Mouse (Mus musculus) forebrain, postnatal 0 days (tissue): ENCODE data around the gene Gdpd5. TPM values are rescaled to one million over a fixed set of nuclear protein-coding genes. Genes with fewer than 3 reads are reported as not detected.

ENCODE experiments used
- ATAC-seq: fragments of 200-750 bp; cut with Nextera tagmentation; 2 replicates; pipeline ENCODE4 v1.8.0; 2017; ENCODE audit warnings: mild to moderate bottlenecking, moderate library complexity
- DNase-seq: peaks from one replicate; pipeline ENCODE4 v3.0.0-alpha.2; 2015
- H3K27ac ChIP-seq: fragments of 300-500 bp; sonication (generic); 2 replicates; pipeline ENCODE4 v1.5.1; 2014; ENCODE audit warnings: low read depth, mild to moderate bottlenecking, antibody characterized with exemption, low read length, moderate library complexity, mixed read lengths
- H3K27me3 ChIP-seq: fragments of 300-500 bp; sonication (generic); 2 replicates; pipeline ENCODE4 v1.6.1; 2014; ENCODE audit warnings: mild to moderate bottlenecking, low read length, mixed read lengths; ENCODE audit not compliant: insufficient read depth
- H3K36me3 ChIP-seq: fragments of 300-500 bp; sonication (generic); 2 replicates; pipeline ENCODE4 v1.6.1; 2014; ENCODE audit warnings: mild to moderate bottlenecking, moderate library complexity; ENCODE audit not compliant: insufficient read depth
- H3K4me1 ChIP-seq: fragments of 300-500 bp; sonication (generic); 2 replicates; pipeline ENCODE4 v1.6.1; 2014; ENCODE audit warnings: antibody characterized with exemption; ENCODE audit not compliant: insufficient read depth
- H3K4me2 ChIP-seq: fragments of 300-500 bp; sonication (generic); 2 replicates; pipeline ENCODE4 v1.6.1; 2014; ENCODE audit warnings: low read depth, mild to moderate bottlenecking, moderate library complexity
- H3K4me3 ChIP-seq: fragments of 300-500 bp; sonication (generic); 2 replicates; pipeline ENCODE4 v1.5.1; 2014; ENCODE audit warnings: low read depth, low read length, mixed read lengths
- H3K9ac ChIP-seq: fragments of 300-500 bp; sonication (generic); 2 replicates; pipeline ENCODE4 v1.6.1; 2014; ENCODE audit warnings: mild to moderate bottlenecking
- H3K9me3 ChIP-seq: fragments of 300-500 bp; sonication (generic); 2 replicates; pipeline ENCODE4 v1.6.1; 2016; ENCODE audit warnings: low read length
- CTCF ChIP-seq: sonication (generic); IDR thresholded peaks from 2 replicates; pipeline ENCODE4 v1.5.1; 2016; ENCODE audit warnings: antibody characterized with exemption, control low read depth, low read depth
- WGBS: fragments of 180-500 bp; shearing (Covaris S2); extraction: QIAGEN DNeasy Blood & Tissue Kit; methylation state at CpG from one replicate; pipeline ENCODE4 v1.1.7; 2014; 5-methylcytosine and 5-hydroxymethylcytosine counted together
- polyA plus RNA-seq: library from polyadenylated mRNA; unstranded; fragments of >200 nt; fragmentation: Nextera tagmentation; extraction: Ambion mirVana; gene quantifications from 2 replicates; pipeline ENCODE4 v1.2.1, GENCODE M21; 2015
- total RNA-seq: library from RNA; depleted of rRNA; stranded (reverse); fragments of >200 nt; gene quantifications from 2 replicates; pipeline ENCODE4 v1.2.3, GENCODE M21; 2014

Gdpd5 gene
- total and polyA plus RNA-seq, 2 experiments from 2014 or later: 38.2 to 41.2 TPM

GRCm38 (mm10) chr7:99419311-99419710 is 38.1 kb downstream of the Gdpd5 start:
- H3K4me2 ChIP-seq: no peak overlapping the region
- H3K4me3 ChIP-seq: no peak overlapping the region
- 80% methylated on average over 3 of the region's 3 CpGs for WGBS
- H3K9ac ChIP-seq: no peak overlapping the region
- ATAC-seq (no peak), DNase-seq (no peak)
- peaks cover 5% of the 10 kb centered on the region; the same call in 1 of the 2 replicates for H3K36me3 ChIP-seq
- no peaks in the 10 kb centered on the region for H3K27me3 ChIP-seq
- no peak overlapping the region for H3K27ac ChIP-seq
- TF ChIP-seq CTCF: no peak
- H3K9me3 ChIP-seq: no peaks in the 10 kb centered on the region
- H3K4me1 ChIP-seq: no peaks in the 10 kb centered on the region

GRCm38 (mm10) chr7:99421006-99421405 is 39.8 kb downstream of the Gdpd5 start:
- Histone ChIP-seq H3K4me1 (no peaks in the 10 kb centered on the region), H3K36me3 (peaks cover 5% of the 10 kb centered on the region; the same call in 1 of the 2 replicates), H3K9me3 (no peaks in the 10 kb centered on the region), H3K27me3 (no peaks in the 10 kb centered on the region), H3K27ac (no peak overlapping the region), H3K4me2 (no peak overlapping the region), H3K9ac (no peak overlapping the region), H3K4me3 (no peak overlapping the region)
- ATAC-seq (no peak), DNase-seq (no peak)
- WGBS: 89% methylated on average over 6 of the region's 6 CpGs
- no peak for TF ChIP-seq CTCF

GRCm38 (mm10) chr7:99424538-99425155 is 43.4 kb downstream of the Gdpd5 start:
- Histone ChIP-seq H3K4me2 (no peak overlapping the region), H3K4me1 (no peaks in the 10 kb centered on the region), H3K27me3 (no peaks in the 10 kb centered on the region), H3K36me3 (peaks cover 5% of the 10 kb centered on the region; the same call in 1 of the 2 replicates), H3K4me3 (no peak overlapping the region), H3K9ac (no peak overlapping the region), H3K27ac (no peak overlapping the region), H3K9me3 (no peaks in the 10 kb centered on the region)
- no peak for TF ChIP-seq CTCF
- 33% methylated on average over 8 of the region's 8 CpGs for WGBS
- ATAC-seq (no peak), DNase-seq (no peak)

DNA sequence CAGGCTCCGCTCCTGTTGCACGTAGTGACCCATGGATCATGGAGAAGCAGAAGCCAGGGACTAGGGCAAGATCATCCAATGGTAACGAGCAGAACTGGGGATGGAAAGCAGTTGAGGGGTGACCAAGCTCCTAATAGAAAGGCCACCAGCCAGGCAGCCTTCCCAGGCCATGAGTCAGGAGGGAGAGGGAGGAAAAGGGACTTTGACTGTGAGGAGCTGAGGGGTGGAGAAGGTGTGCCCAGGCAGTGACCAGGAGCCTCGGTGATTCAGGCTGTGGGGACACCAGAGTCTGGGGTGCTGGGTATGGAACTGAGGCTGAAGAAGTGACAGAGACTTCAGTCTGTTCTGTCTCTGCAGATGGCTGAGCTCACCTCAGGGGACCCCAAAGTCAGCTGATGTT is 44.5 kb downstream of the Gdpd5 start:
- 89% methylated on average over 4 of the region's 4 CpGs for WGBS
- no peak for TF ChIP-seq CTCF
- Histone ChIP-seq H3K36me3 (peaks cover 5% of the 10 kb centered on the region; the same call in 1 of the 2 replicates), H3K4me2 (no peak overlapping the region), H3K27me3 (no peaks in the 10 kb centered on the region), H3K27ac (no peak overlapping the region), H3K9ac (no peak overlapping the region), H3K9me3 (no peaks in the 10 kb centered on the region), H3K4me1 (no peaks in the 10 kb centered on the region), H3K4me3 (no peak overlapping the region)
- ATAC-seq (no peak), DNase-seq (no peak)

DNA sequence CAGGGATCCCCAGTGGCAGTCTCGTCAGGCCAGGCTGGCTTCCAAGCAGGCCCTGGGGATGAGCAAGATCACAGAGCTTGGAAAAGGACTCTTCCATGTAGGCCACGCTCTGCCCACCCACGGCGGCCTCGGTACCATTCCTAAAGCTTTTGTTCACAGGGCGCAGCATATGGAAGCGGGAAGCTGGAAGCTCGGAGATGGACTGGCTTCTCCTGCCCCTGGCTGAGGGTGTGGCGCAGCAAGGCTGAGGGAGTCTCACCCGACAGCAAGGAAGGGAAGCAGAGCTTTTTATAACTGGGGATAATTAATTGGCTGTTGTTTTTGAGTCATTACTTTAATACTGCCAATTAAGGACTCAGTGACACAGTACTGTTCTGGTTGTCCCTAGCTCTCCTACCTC is 45.8 kb downstream of the Gdpd5 start:
- DNase-seq (no peak), ATAC-seq (no peak)
- Histone ChIP-seq H3K4me3 (no peak overlapping the region), H3K36me3 (peaks cover 5% of the 10 kb centered on the region; the same call in 1 of the 2 replicates), H3K9me3 (no peaks in the 10 kb centered on the region), H3K27ac (no peak overlapping the region), H3K4me2 (no peak overlapping the region), H3K9ac (no peak overlapping the region), H3K27me3 (no peaks in the 10 kb centered on the region), H3K4me1 (peaks cover 3% of the 10 kb centered on the region; the same call in 1 of the 2 replicates)
- TF ChIP-seq CTCF: no peak
- WGBS: 40% methylated on average over 10 of the region's 10 CpGs

- DNase-seq (no peak), ATAC-seq (no peak)
- Histone ChIP-seq H3K4me2 (no peak overlapping the region), H3K4me3 (no peak overlapping the region), H3K36me3 (peaks cover 5% of the 10 kb centered on the region; the same call in 1 of the 2 replicates), H3K27me3 (no peaks in the 10 kb centered on the region), H3K27ac (no peak overlapping the region), H3K9ac (no peak overlapping the region), H3K9me3 (no peaks in the 10 kb centered on the region), H3K4me1 (peaks cover 10% of the 10 kb centered on the region; the same call in 1 of the 2 replicates)
- WGBS: 89% methylated on average over 3 of the region's 3 CpGs
- TF ChIP-seq CTCF: no peak
Measured at GRCm38 (mm10) chr7:99427987-99428386, 46.8 kb downstream of the Gdpd5 start.

GRCm38 (mm10) chr7:99428836-99429235 is 47.6 kb downstream of the Gdpd5 start:
- Histone ChIP-seq H3K4me1 (peaks cover 10% of the 10 kb centered on the region; the same call in 1 of the 2 replicates), H3K27ac (no peak overlapping the region), H3K4me2 (no peak overlapping the region), H3K27me3 (no peaks in the 10 kb centered on the region), H3K9me3 (no peaks in the 10 kb centered on the region), H3K9ac (no peak overlapping the region), H3K36me3 (peaks cover 5% of the 10 kb centered on the region; the same call in 1 of the 2 replicates), H3K4me3 (no peak overlapping the region)
- no peak for TF ChIP-seq CTCF
- DNase-seq (no peak), ATAC-seq (no peak)
- WGBS: 91% methylated on average over 5 of the region's 5 CpGs
